Mouse (Mus musculus) liver, embryonic 12.5 days (tissue): ENCODE results near the gene Bod1l. TPM values are rescaled to one million over a fixed set of nuclear protein-coding genes. Genes with fewer than 3 reads are reported as not detected.

Source experiments
- ATAC-seq: fragments of 200-750 bp; cut with Nextera tagmentation; 2 replicates; pipeline ENCODE4 v1.8.0; 2017; ENCODE audit warnings: moderate number of reproducible peaks, mild to moderate bottlenecking, moderate library complexity
- H3K27ac ChIP-seq: fragments of 300-500 bp; sonication (generic); 2 replicates; pipeline ENCODE4 v1.5.1; 2016; ENCODE audit warnings: mild to moderate bottlenecking
- H3K27me3 ChIP-seq: fragments of 300-500 bp; sonication (generic); replicated peaks from 2 replicates; pipeline ENCODE4 v1.6.1; 2016; ENCODE audit warnings: mild to moderate bottlenecking, moderate library complexity
- H3K36me3 ChIP-seq: fragments of 300-500 bp; sonication (generic); 2 replicates; pipeline ENCODE4 v1.6.1; 2016; ENCODE audit warnings: mild to moderate bottlenecking, moderate library complexity
- H3K4me1 ChIP-seq: fragments of 300-500 bp; sonication (generic); 2 replicates; pipeline ENCODE4 v1.6.1; 2016
- H3K4me2 ChIP-seq: fragments of 300-500 bp; sonication (generic); 2 replicates; pipeline ENCODE4 v1.6.1; 2016; ENCODE audit warnings: mild to moderate bottlenecking, moderate library complexity
- H3K4me3 ChIP-seq: fragments of 300-500 bp; sonication (generic); 2 replicates; pipeline ENCODE4 v1.5.1; 2016; ENCODE audit warnings: mild to moderate bottlenecking, moderate library complexity
- H3K9ac ChIP-seq: fragments of 300-500 bp; sonication (generic); 2 replicates; pipeline ENCODE4 v1.6.1; 2016; ENCODE audit warnings: mild to moderate bottlenecking, moderate library complexity
- H3K9me3 ChIP-seq: fragments of 300-500 bp; sonication (generic); replicated peaks from 2 replicates; pipeline ENCODE4 v1.6.1; 2016; ENCODE audit warnings: mild to moderate bottlenecking, moderate library complexity
- WGBS: fragments of 180-500 bp; shearing (Covaris S2); methylation state at CpG from one replicate; pipeline ENCODE4 v1.1.7; 2016; ENCODE audit not compliant: insufficient replicate concordance; 5-methylcytosine and 5-hydroxymethylcytosine counted together
- polyA plus RNA-seq: library from polyadenylated mRNA; unstranded; fragments of >200 nt; fragmentation: Nextera tagmentation; extraction: Ambion mirVana; gene quantifications from 2 replicates; pipeline ENCODE4 v1.2.1, GENCODE M21; 2016

Bod1l gene
- polyA plus RNA-seq, 1 experiment from 2014 or later = 16.5 TPM

DNA sequence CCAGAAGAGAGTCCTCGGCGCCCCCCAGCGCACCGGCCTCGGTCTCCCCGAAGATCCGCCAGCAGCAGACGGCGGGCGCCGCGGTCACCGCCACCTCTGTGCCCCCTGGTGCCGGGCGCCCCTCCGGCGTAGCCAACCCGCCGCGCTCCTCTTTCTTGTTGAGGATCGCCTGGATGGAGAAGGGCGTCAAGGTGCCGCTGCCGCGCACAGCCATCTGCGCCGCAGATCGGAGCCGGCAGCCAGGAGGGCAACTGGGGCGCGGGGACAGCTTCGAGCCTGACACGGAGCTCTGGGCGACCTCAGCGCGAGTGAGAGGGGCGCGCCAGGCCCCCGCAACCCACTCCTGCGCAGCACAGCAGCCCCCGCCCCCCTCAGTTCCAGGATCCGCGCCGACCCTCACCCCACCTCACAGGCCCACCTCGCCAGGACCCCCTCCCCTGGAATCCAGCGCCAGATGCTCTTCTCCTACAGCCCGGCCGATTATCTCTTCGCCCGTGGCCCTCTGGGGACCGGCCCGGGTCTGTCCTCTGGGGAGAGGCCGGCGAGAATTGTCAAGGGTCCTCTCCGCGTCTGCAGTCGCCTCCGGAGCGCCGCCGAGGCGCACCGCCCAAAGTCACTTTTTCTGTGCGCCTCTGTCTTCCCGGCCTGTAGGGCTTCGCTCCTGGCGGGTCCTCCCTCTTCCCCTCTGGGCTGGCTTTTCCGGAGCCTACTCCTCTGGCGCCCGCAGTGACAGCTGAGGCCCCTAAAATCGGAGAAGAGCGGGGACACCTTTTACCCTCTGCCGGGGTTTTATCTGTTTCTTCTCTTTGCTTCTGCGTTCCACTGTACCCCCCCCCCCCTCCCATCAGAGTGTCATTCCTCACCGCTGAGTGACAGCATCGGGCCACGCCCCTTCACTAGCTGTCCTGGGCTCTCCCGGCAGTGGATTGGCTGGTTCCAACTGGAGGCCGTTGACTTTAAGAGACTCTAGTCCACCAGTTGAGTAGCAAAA, 80.1 kb downstream of the Bod1l start, which contains the start of gene Nkx3-2:
Nkx3-2 (minus strand) TSS at position 771 of the 991 bp plus-strand sequence.
- WGBS = under 1% methylated on average over 73 of the region's 79 CpGs
- H3K4me3 ChIP-seq = peak within 1 kb of the TSS; percentile 32
- peaks cover 24% of the 10 kb centered on the region for H3K4me1 ChIP-seq
- ATAC-seq = peak; percentile 36; the same call in 1 of the 2 replicates
- H3K27me3 ChIP-seq = peaks cover 96% of the 10 kb centered on the region
- H3K36me3 ChIP-seq = no peaks in the 10 kb centered on the region
- H3K9ac ChIP-seq = no peak within 1 kb of the TSS
- H3K9me3 ChIP-seq = no peaks in the 10 kb centered on the region
- no peak within 1 kb of the TSS for H3K27ac ChIP-seq
- H3K4me2 ChIP-seq = peak within 1 kb of the TSS; percentile 57

DNA sequence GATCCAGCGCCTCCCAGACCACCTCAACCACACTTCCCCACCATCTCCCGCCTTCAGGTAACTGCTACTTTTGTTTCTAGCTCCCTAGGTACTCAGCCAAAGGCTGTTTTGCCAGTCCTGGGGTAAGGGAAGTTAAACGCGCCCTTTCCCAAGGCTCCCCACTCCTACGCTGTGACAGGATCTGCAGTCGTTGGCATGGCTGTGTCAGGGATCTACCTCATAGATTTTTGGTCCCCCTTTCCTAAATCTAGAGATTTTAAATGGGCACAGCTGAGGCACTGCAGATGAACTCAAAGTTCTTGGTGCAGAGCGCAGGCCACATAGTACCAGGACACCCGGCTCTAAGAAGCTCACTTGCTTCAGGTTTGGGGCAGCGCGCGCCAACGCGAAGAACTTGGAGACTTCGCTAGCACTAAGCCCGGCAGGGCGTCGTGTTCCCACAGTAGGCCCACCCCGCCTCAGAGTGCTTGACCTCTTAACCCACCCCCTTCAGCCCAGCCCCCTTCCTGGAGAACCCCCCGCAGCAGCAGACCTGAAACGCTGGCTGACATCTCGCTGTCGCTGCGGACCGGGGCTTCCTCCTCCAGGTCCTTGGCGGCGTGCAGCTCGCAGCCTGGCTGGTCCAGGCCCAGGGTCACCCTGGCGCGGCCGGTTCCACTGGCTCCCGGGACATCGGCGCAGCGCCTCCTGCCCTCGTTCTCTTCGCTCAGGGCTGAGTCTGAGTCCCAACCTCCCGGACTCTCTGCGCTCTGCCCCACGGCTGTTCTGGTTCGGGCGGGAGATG, 81.0 kb downstream of the Bod1l start:
- peaks cover 98% of the 10 kb centered on the region for H3K27me3 ChIP-seq
- peak overlapping the region; percentile 32 for H3K4me3 ChIP-seq
- 1% methylated on average over 41 of the region's 41 CpGs for WGBS
- ATAC-seq = 0 out of 2 replicates have a peak, but pooled peaks have one; percentile 11
- H3K36me3 ChIP-seq = no peaks in the 10 kb centered on the region
- H3K9me3 ChIP-seq = no peaks in the 10 kb centered on the region
- H3K4me1 ChIP-seq = peaks cover 24% of the 10 kb centered on the region
- H3K4me2 ChIP-seq = peak overlapping the region; percentile 57
- no peak overlapping the region for H3K27ac ChIP-seq
- no peak overlapping the region for H3K9ac ChIP-seq

DNA sequence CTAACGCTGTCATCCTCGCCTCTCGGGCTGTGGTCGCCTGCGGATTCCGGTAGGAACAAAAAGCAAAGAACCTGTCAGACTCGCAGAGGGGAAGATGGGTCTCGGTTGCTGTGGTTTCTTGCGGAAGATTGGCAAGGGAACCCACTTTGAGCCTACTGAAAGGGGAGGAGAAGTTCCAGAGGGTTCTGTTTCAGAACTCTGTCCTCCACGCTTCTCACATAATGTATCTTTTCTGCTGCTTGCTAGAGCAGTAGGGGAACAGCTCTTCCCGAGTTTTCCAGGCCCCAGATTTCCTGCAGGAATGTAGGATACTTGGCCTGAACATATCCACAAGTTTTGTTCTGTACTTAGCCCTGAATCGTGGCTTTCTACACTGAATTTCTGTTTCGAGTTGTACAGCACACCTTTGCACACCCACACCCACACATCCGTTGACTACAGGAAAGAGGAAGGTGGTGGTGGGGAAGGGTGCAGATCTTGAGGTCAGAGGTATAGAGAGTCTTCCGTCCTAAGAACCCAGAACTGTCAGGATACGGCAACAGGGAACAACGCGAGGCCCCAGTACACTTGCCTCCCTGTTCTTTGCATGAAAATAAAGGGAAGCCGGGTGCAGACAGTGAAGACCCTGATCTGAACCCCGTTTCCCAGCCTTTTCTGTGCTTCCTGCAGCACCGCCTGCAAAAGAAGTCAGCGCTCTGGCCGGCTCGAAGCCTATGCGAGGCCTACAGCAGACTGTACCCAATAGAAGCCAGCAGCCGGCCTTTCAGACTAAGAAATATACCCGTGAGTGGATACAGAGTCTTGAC, 81.8 kb downstream of the Bod1l start:
- H3K4me3 ChIP-seq = peak overlapping the region; percentile 17; the same call in 1 of the 2 replicates
- peak overlapping the region; percentile 41 for H3K4me2 ChIP-seq

DNA sequence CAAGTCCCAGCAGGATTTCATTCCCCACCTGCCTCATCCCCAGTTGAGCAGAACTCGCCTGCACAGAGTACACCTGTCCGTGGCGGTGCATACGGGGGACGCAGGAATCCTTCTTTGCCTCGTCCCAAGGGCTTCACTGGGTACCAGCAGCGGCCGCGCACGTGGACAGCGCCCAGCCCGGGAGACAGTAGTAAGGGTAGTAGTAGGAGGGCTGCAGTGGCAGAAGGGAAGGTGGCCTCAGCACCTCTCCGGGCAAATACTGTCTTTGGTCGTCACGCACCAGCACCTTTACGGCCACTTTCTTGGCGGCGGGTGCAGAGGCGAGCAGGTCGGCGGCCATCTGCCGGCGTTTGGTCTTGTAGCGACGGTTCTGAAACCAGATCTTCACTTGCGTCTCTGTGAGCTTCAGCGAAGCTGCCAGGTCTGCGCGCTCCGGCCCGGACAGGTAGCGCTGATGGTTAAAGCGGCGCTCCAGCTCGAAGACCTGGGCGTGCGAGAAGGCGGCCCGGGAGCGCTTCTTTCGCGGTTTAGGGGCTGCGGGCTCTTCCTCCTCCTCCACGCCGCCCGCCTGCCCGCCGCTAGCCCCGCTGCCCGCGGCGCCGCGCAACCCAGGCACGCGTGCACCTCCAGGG, 82.5 kb downstream of the Bod1l start:
- WGBS = 1% methylated on average over 54 of the region's 56 CpGs
- Histone ChIP-seq H3K4me2 (peak overlapping the region; percentile 41), H3K27me3 (peaks cover 98% of the 10 kb centered on the region), H3K4me1 (peaks cover 16% of the 10 kb centered on the region), H3K36me3 (no peaks in the 10 kb centered on the region), H3K4me3 (peak overlapping the region; percentile 17; the same call in 1 of the 2 replicates), H3K9ac (no peak overlapping the region), H3K27ac (no peak overlapping the region), H3K9me3 (no peaks in the 10 kb centered on the region)
- ATAC-seq = no peak

More for the DNA sequence above, 81.8 kb downstream of the Bod1l start:
- 3% methylated on average over 27 of the region's 27 CpGs for WGBS
- no peaks in the 10 kb centered on the region for H3K36me3 ChIP-seq
- ATAC-seq = no peak
- no peaks in the 10 kb centered on the region for H3K9me3 ChIP-seq
- no peak overlapping the region for H3K9ac ChIP-seq
- peaks cover 16% of the 10 kb centered on the region for H3K4me1 ChIP-seq
- H3K27me3 ChIP-seq = peaks cover 98% of the 10 kb centered on the region
- no peak overlapping the region for H3K27ac ChIP-seq

DNA sequence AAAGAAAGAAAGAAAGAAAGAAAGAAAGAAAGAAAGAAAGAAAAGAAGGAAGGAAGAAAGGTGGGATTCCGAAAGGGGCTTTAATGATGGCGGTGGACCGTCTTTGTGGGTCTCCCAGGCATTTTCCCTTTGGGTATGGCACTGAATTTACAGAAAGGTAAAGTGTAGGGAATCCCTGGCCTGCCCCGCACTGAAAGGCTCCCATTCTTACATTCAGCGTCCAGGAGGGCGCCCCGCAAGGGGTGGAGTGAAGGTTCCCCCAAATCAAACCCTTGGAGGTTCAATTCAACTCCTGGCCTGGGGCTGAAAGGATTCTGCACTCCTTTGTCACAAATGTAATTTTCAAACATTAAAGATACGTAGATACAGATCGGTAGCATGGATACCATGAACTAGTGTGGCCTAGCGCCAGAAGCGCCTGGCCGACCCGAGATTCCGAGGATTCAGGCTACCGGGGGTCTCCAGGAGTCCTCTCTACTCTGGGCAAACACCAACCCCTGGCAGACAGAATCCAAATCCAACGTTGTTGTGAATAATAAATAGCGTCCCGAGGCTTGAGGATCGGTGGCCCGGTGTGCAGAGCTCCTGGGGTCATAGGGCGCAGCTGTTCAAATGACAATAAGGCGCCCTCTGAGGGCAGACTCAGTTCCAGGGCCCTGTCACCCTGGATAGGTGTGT, 83.1 kb downstream of the Bod1l start:
- H3K4me2 ChIP-seq = peak overlapping the region; percentile 41; the same call in 1 of the 2 replicates
- 7% methylated on average over 22 of the region's 22 CpGs for WGBS
- H3K36me3 ChIP-seq = no peaks in the 10 kb centered on the region
- peaks cover 98% of the 10 kb centered on the region for H3K27me3 ChIP-seq
- H3K4me3 ChIP-seq = no peak overlapping the region
- no peak overlapping the region for H3K9ac ChIP-seq
- H3K4me1 ChIP-seq = peaks cover 16% of the 10 kb centered on the region
- ATAC-seq = no peak
- no peak overlapping the region for H3K27ac ChIP-seq
- no peaks in the 10 kb centered on the region for H3K9me3 ChIP-seq

DNA sequence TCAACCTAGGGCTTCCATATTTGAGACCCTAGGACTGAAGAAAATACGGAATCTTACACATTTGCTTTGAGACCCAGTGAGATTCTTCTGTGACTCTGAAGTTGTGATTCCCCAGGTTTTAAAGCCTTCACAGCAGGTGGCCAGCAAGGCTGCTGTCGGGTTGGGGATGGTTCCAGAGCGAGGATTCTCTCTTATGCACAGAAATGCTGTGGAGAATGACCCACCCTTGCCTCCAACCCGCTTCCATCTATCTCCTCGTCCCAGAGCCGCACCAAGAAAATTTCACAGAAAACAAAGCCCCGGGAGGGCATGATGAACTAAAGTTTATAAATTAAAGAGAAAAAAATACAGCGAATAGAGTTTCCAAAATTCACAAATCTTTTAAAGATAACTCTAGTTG, 84.0 kb downstream of the Bod1l start:
- Histone ChIP-seq H3K4me2 (no peak overlapping the region), H3K9me3 (no peaks in the 10 kb centered on the region)
- 8% methylated on average over 8 of the region's 8 CpGs for WGBS

DNA sequence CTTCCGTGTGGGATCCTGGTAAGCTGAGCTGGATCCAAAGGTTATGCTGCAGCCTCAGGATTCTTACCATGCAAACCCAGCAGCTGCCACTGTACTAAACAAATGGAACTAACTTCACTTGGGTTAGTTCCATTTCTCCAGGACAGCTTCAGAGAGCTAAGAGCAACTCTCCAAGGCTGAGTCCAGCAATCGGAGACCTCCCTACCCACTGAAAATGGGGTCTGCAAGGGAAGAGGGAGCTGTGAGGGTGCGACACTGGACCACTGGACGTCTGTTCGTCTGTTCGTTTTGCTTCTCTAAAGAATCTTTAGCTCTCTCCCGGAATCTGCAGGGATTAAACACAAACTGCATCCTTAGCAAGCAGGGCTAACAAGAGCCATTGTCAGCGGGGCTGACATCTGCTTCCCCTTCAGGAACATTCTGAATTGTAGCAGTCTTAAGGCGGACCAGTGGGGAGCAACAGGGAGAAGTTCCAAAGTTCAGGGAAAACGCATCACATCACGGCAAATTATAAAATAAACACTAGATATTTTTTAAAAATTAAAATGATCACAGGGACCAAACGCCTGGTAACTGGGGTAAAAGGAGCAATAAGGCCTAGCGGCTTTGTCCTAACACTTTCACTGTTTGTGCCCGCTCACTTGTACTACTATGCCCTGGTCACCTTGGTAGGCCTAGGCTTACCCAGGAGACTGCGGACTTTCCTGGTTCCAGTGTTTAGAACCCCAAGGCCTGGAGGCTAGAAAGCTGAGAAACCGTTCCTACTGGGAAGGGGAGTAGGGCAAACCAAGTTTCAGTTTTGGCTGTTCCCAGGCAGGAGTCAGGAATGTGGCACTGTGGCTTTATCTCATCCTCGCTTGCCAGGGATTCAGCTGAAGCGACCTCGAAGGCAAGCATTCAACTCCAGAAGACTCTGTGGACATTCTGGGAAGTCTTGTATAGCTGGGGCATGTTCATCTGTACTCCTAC, 85.2 kb downstream of the Bod1l start:
- no peak for ATAC-seq
- Histone ChIP-seq H3K27ac (no peak overlapping the region), H3K36me3 (no peaks in the 10 kb centered on the region), H3K4me2 (no peak overlapping the region), H3K4me3 (no peak overlapping the region), H3K27me3 (peaks cover 99% of the 10 kb centered on the region), H3K9me3 (no peaks in the 10 kb centered on the region), H3K9ac (no peak overlapping the region), H3K4me1 (peaks cover 8% of the 10 kb centered on the region)
- whole genome bisulfite sequencing = 10% methylated on average over 19 of the region's 19 CpGs

More for the DNA sequence above, 84.0 kb downstream of the Bod1l start:
- Histone ChIP-seq H3K4me3 (no peak overlapping the region), H3K9ac (no peak overlapping the region), H3K27me3 (peaks cover 99% of the 10 kb centered on the region), H3K27ac (no peak overlapping the region), H3K36me3 (no peaks in the 10 kb centered on the region), H3K4me1 (peaks cover 16% of the 10 kb centered on the region)
- ATAC-seq = no peak

DNA sequence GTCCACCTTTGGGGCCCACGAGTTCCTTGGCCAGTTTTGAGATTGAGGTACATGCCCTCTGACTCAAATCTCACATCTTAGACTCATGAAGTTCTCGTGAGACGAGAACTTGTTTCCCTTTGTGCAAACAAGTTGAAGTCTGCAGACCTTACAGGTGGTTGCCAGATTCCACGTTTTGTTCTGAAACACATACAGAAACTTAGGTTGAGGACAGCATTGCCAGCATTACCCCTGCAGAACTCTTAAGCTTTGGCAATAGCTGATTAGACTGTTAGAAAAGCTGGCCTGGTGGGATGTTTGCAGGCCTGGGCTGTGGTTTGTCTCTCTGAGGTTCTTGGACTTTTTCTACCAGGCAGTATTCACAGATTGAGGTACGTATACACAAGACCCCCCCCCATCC, 86.8 kb downstream of the Bod1l start:
- Histone ChIP-seq H3K9me3 (no peaks in the 10 kb centered on the region), H3K4me2 (no peak overlapping the region), H3K36me3 (no peaks in the 10 kb centered on the region), H3K27me3 (peaks cover 99% of the 10 kb centered on the region), H3K4me3 (no peak overlapping the region), H3K4me1 (0 out of 2 replicates have a peak, but pooled peaks cover 4% of the 10 kb centered on the region), H3K27ac (no peak overlapping the region), H3K9ac (no peak overlapping the region)
- WGBS = 4% methylated on average over 5 of the region's 5 CpGs
- ATAC-seq = no peak

DNA sequence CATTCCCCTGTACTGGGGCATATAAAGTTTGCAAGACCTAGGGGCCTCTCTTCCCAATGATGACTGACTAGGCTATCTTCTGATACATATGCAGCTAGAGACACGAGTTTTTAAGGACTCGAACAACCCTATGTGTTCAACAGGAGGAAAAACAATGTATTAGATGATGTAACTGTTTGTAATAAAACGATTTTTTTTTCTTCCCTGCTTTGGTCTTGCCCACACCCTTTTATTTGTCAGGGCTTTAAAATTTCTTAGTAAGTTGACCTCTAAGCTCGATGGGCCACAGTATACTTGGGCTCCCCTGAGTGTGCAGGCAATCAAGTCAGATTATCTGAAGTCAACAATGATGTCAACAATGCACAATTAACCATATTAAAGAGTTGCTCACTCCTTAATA, 87.7 kb downstream of the Bod1l start:
- H3K9me3 ChIP-seq = no peaks in the 10 kb centered on the region
- 0 out of 2 replicates have a peak, but pooled peaks cover 1% of the 10 kb centered on the region for H3K4me1 ChIP-seq
- 10% methylated on average over 4 of the region's 4 CpGs for WGBS
- ATAC-seq = no peak
- H3K27me3 ChIP-seq = peaks cover 99% of the 10 kb centered on the region
- no peak overlapping the region for H3K4me3 ChIP-seq
- H3K4me2 ChIP-seq = no peak overlapping the region
- H3K36me3 ChIP-seq = no peaks in the 10 kb centered on the region
- no peak overlapping the region for H3K9ac ChIP-seq
- H3K27ac ChIP-seq = no peak overlapping the region
